Comparison of ENCODE assay signal across 9 mouse cellular contexts in the genomic region with DNA sequence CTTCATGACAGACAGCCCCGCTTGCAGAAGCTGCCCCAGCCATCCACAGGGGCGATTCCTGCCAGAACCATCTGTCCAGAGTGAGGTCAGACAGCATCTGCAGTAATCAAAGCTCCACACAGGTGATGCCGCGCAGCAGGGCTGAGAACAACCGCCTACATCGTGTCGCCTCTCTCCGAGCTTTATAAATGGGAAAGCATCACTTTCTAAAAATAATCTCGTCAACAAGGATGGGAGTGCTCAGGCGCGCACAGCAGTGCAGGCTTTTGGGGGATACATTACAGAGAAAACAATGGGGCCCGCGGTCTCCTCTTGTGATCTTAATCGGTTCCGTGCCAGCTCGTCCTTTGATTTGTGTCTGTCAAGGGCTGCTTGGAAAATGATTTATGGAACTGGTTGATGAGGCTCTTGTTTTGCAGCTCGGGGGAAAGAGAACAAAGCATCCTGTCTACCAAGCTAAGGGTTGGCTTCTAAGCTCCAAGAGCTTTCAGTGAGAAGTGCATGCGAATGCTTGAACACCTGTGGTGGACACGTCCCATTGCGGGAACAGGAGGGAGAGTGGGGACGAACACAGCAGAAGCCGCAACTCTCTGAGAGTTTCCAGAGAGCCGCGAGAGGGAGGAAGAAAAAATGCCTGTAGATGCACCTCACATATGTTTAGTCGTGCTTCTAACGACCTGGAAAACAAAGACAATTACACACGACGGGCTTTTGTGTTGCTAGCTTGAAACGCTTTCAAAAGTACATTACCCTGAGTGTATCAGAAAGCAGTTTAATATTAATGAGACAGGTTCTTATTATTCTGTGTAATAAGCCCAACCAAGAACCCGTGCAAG. TPM values are rescaled to one million over a fixed set of nuclear protein-coding genes. Genes with fewer than 3 reads are reported as not detected.
A peak's percentile ranks its signal among the peaks of the same experiment; 100 is the strongest.
DNase-seq lines count a peak whose midpoint lies in the region; ATAC-seq lines count a peak whose summit lies in the region.
"Had no signal": no experiment of that assay in that cellular context is flagged by ENCODE, and none has a peak within 500 bp of the region (broad histone marks: within the 10 kb centered on the region; RNA-seq: fewer than 3 reads in every experiment).

No protein-coding gene starts in this region.

- intact Hi-C loops in gastrocnemius, postnatal 14 days (cut with DNase I; ENCODE audit: low total_unique reads), result no loop called here

- peak overlapping the region; percentile 64 for H3K9ac ChIP-seq in heart, embryonic 13.5 days
- H3K9ac ChIP-seq in forebrain, embryonic 14.5 days (ENCODE audit: low read length), result peak overlapping the region; percentile 49
- H3K9ac ChIP-seq in limb, embryonic 15.5 days, result no peak overlapping the region

- H3K36me3 ChIP-seq in heart, embryonic 13.5 days, result no peaks in the 10 kb centered on the region
- H3K36me3 ChIP-seq in forebrain, embryonic 14.5 days (ENCODE audit: control insufficient read depth, insufficient read depth, low read length), result no peaks in the 10 kb centered on the region
- no peaks in the 10 kb centered on the region for H3K36me3 ChIP-seq in limb, embryonic 15.5 days

- 16% methylated on average over 30 of the region's 30 CpGs for WGBS in heart, embryonic 13.5 days
- WGBS in forebrain, embryonic 14.5 days, result 3% methylated on average over 30 of the region's 30 CpGs
- 9% methylated on average over 30 of the region's 30 CpGs for WGBS in limb, embryonic 15.5 days

- peaks cover 31% of the 10 kb centered on the region for H3K4me1 ChIP-seq in heart, embryonic 13.5 days
- peaks cover 27% of the 10 kb centered on the region for H3K4me1 ChIP-seq in forebrain, embryonic 14.5 days (ENCODE audit: control insufficient read depth, insufficient read depth, low read length)
- H3K4me1 ChIP-seq in limb, embryonic 15.5 days, result peaks cover 18% of the 10 kb centered on the region

- no peak overlapping the region for H3K27ac ChIP-seq in heart, embryonic 13.5 days (replicated peaks)
- peak overlapping the region; percentile 74 for H3K27ac ChIP-seq in forebrain, embryonic 14.5 days (ENCODE audit: low read depth, low read length)
- no peak overlapping the region for H3K27ac ChIP-seq in limb, embryonic 15.5 days

- no peaks in the 10 kb centered on the region for H3K9me3 ChIP-seq in heart, embryonic 13.5 days
- H3K9me3 ChIP-seq in forebrain, embryonic 14.5 days (replicated peaks; ENCODE audit: control insufficient read depth, low read length), result no peaks in the 10 kb centered on the region
- H3K9me3 ChIP-seq in limb, embryonic 15.5 days, result no peaks in the 10 kb centered on the region

- peak overlapping the region; percentile 34 for H3K4me3 ChIP-seq in heart, embryonic 13.5 days
- H3K4me3 ChIP-seq in forebrain, embryonic 14.5 days (ENCODE audit: low read depth, low read length), result peak overlapping the region; percentile 11; the same call in 1 of the 2 replicates
- peak overlapping the region; percentile 2; the same call in 1 of the 2 replicates for H3K4me3 ChIP-seq in limb, embryonic 15.5 days

- ATAC-seq in heart, embryonic 13.5 days (ENCODE audit: extremely low read depth, insufficient number of reproducible peaks, low FRiP score, low TSS enrichment), result no peak; the same call in 1 of the 2 replicates
- ATAC-seq in forebrain, embryonic 14.5 days, result peak; percentile 26
- ATAC-seq in limb, embryonic 15.5 days (ENCODE audit: insufficient number of reproducible peaks, low FRiP score, low TSS enrichment, low read depth), result no peak
- ATAC-seq: Patski had no signal

- peak overlapping the region; percentile 65 for H3K4me2 ChIP-seq in heart, embryonic 13.5 days
- peak overlapping the region; percentile 52 for H3K4me2 ChIP-seq in forebrain, embryonic 14.5 days (ENCODE audit: low read length)
- peak overlapping the region; percentile 4; the same call in 1 of the 2 replicates for H3K4me2 ChIP-seq in limb, embryonic 15.5 days

- no peak for DNase-seq in heart, adult 8-10 months (ENCODE audit: low spot score)
- peak; percentile 50 for DNase-seq in Muller cell, postnatal 12 days (ENCODE audit: inconsistent ontology term)
- peak; percentile 62 for DNase-seq in forebrain, embryonic 14.5 days (ENCODE audit: low spot score)
- no peak for DNase-seq in thymus, adult 18-20 months
- DNase-seq in gastrocnemius, postnatal 14 days, result no peak
- no peak for DNase-seq in kidney, adult 8-10 months

- H3K27me3 ChIP-seq in heart, embryonic 13.5 days (replicated peaks), result peaks cover 21% of the 10 kb centered on the region; the same call in 1 of the 2 replicates
- H3K27me3 ChIP-seq in forebrain, embryonic 14.5 days (replicated peaks; ENCODE audit: control insufficient read depth, insufficient read depth, low read length), result no peaks in the 10 kb centered on the region
- 0 out of 2 replicates have a peak, but pooled peaks cover 5% of the 10 kb centered on the region for H3K27me3 ChIP-seq in limb, embryonic 15.5 days
- H3K27me3 ChIP-seq: Patski had no signal

RNA-seq across cellular contexts. Expression of a gene that starts 44.2 kb away (rescaled TPM):
- polyA plus RNA-seq in heart, embryonic 13.5 days (2015; fragmentation: Nextera tagmentation; extraction: Ambion mirVana), result 5.8 and 7.2 TPM in 2 replicates
- 10 to 100 TPM; 33.5 to 37.8 (median 35.8) TPM for total RNA-seq in heart, adult 8-10 months (2022)
- polyA plus RNA-seq in forebrain, embryonic 14.5 days (2014; fragmentation: Nextera tagmentation; extraction: Ambion mirVana), result 4.3 and 6.6 TPM in 2 replicates
- 5.4 and 6.4 TPM in 2 replicates for polyA plus RNA-seq in limb, embryonic 15.5 days (2015; fragmentation: Nextera tagmentation; extraction: Ambion mirVana)
- total RNA-seq in gastrocnemius, postnatal 14 days (2021), result 10 to 100 TPM; 23.5 to 23.8 TPM

Comparison
In these comparisons a context has a peak if more than half of its experiments do, and no peak if none do; other contexts are left out.
1. H3K4me2 ChIP-seq: peak in every context shown above with its lines; median percentile 65 in heart, embryonic 13.5 days; 52 in forebrain, embryonic 14.5 days; 4 in limb, embryonic 15.5 days.
2. DNase-seq: peak in Muller cell, postnatal 12 days (single experiment) and forebrain, embryonic 14.5 days (single experiment); none in heart, adult 8-10 months (single experiment), thymus, adult 18-20 months (0 of 2), gastrocnemius, postnatal 14 days (single experiment) and kidney, adult 8-10 months (0 of 2).
3. Peak in every context shown above with its lines, with median percentiles within 50 percentile points of each other: H3K4me3 ChIP-seq.